Mouse (Mus musculus) embryonic facial prominence, embryonic 11.5 days (tissue): ENCODE measurements around the gene Fam213b. TPM values are rescaled to one million over a fixed set of nuclear protein-coding genes. Genes with fewer than 3 reads are reported as not detected.

Source experiments
- ATAC-seq: fragments of 200-750 bp; cut with Nextera tagmentation; replicated peaks from 2 replicates; pipeline ENCODE4 v1.8.0; 2017; ENCODE audit warnings: low read depth; ENCODE audit not compliant: insufficient number of reproducible peaks, low FRiP score, low TSS enrichment
- DNase-seq: peaks from one replicate; pipeline ENCODE4 v3.0.0-alpha.2; 2015; ENCODE audit warnings: low spot score
- H3K27ac ChIP-seq: fragments of 300-500 bp; sonication (generic); replicated peaks from 2 replicates; pipeline ENCODE4 v1.5.1; 2014; ENCODE audit warnings: mild to moderate bottlenecking, low read depth, low read length, control low read depth
- H3K27me3 ChIP-seq: fragments of 300-500 bp; sonication (generic); 2 replicates; pipeline ENCODE4 v1.6.1; 2014; ENCODE audit warnings: mild to moderate bottlenecking, low read length, moderate library complexity, mixed read lengths; ENCODE audit not compliant: control insufficient read depth, insufficient read depth
- H3K36me3 ChIP-seq: fragments of 300-500 bp; sonication (generic); replicated peaks from 2 replicates; pipeline ENCODE4 v1.6.1; 2014; ENCODE audit warnings: low read depth, mild to moderate bottlenecking, low read length, moderate library complexity, mixed read lengths; ENCODE audit not compliant: control insufficient read depth, insufficient read depth
- H3K4me1 ChIP-seq: fragments of 300-500 bp; sonication (generic); 2 replicates; pipeline ENCODE4 v1.6.1; 2014; ENCODE audit warnings: low read length, mixed read lengths; ENCODE audit not compliant: control insufficient read depth, insufficient read depth
- H3K4me2 ChIP-seq: fragments of 300-500 bp; sonication (generic); 2 replicates; pipeline ENCODE4 v1.6.1; 2014; ENCODE audit warnings: low read depth, mild to moderate bottlenecking, control low read depth, low read length, moderate library complexity
- H3K4me3 ChIP-seq: fragments of 300-500 bp; sonication (generic); 2 replicates; pipeline ENCODE4 v1.5.1; 2014; ENCODE audit warnings: low read depth, low read length, control low read depth
- H3K9ac ChIP-seq: fragments of 300-500 bp; sonication (generic); replicated peaks from 2 replicates; pipeline ENCODE4 v1.6.1; 2014; ENCODE audit warnings: mild to moderate bottlenecking, control low read depth, low read length
- H3K9me3 ChIP-seq: fragments of 300-500 bp; sonication (generic); replicated peaks from 2 replicates; pipeline ENCODE4 v1.6.1; 2016; ENCODE audit warnings: mild to moderate bottlenecking, low read length, inconsistent platforms, mixed read lengths; ENCODE audit not compliant: control insufficient read depth
- WGBS: fragments of 180-500 bp; shearing (Covaris S2); extraction: QIAGEN DNeasy Blood & Tissue Kit; methylation state at CpG from one replicate; pipeline ENCODE4 v1.1.7; 2014; 5-methylcytosine and 5-hydroxymethylcytosine counted together
- polyA plus RNA-seq: library from polyadenylated mRNA; unstranded; fragments of >200 nt; fragmentation: Nextera tagmentation; extraction: Ambion mirVana; gene quantifications from 2 replicates; pipeline ENCODE4 v1.2.1, GENCODE M21; 2014

Fam213b gene
- polyA plus RNA-seq: 45.7 and 46.9 TPM in 2 replicates

DNA sequence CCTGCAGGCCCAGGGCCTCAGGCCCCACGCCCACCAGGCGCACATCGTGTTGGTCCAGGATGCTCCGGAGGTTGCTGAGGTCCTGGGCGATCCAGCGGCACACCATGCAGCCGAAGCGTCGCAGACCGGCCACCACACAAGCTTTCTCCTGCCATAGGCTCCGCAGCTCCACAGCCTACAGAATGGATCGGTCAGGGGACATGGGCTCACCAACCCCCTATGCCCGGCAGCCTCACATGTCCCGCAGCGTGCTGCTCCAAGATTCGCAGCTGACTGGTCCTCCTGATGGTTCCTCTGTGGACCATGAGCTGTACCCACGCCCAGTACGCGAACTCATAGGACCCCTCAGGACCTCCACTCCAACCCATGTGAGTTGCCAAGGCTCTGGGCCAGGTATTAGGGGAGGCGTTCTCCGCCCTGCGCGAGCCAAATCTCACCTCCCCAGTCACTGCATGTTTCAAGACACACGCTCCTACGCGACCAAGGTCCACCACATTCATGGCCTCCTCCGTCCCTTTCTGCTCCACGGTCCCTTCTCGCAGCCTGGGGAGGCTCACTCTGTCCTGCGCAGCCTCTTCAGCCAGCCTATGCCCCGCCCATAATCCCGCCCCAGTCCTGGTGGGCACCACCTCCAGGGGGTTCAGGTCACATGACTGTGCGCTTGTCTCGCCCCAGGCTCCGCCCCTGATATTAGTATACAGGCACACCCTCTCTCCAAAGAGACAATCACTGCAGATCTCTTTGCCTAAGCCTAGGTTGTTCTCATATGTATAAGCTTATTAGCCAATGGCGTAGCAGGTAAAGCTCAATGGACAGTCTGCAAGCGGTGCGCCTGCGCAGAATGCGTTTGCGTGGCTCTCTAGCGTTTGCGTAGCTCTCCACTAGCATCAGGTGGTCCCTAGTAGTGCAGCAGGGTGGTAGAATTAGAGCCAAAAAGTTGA is at the start of gene Fam213b:
TSS of gene Fam213b (minus strand) at position 630 of the 941 bp plus-strand sequence.
- Histone ChIP-seq H3K4me1 (no peaks in the 10 kb centered on the region; the same call in 1 of the 2 replicates), H3K4me2 (peak within 1 kb of the TSS; percentile 70), H3K27me3 (no peaks in the 10 kb centered on the region), H3K27ac (no peak within 1 kb of the TSS), H3K4me3 (peak within 1 kb of the TSS; percentile 54), H3K9me3 (no peaks in the 10 kb centered on the region), H3K9ac (peak within 1 kb of the TSS; percentile 49), H3K36me3 (no peaks in the 10 kb centered on the region)
- ATAC-seq: peak; percentile 93
- DNase-seq: peak; percentile 94
- 5% methylated on average over 43 of the region's 43 CpGs for WGBS

DNA sequence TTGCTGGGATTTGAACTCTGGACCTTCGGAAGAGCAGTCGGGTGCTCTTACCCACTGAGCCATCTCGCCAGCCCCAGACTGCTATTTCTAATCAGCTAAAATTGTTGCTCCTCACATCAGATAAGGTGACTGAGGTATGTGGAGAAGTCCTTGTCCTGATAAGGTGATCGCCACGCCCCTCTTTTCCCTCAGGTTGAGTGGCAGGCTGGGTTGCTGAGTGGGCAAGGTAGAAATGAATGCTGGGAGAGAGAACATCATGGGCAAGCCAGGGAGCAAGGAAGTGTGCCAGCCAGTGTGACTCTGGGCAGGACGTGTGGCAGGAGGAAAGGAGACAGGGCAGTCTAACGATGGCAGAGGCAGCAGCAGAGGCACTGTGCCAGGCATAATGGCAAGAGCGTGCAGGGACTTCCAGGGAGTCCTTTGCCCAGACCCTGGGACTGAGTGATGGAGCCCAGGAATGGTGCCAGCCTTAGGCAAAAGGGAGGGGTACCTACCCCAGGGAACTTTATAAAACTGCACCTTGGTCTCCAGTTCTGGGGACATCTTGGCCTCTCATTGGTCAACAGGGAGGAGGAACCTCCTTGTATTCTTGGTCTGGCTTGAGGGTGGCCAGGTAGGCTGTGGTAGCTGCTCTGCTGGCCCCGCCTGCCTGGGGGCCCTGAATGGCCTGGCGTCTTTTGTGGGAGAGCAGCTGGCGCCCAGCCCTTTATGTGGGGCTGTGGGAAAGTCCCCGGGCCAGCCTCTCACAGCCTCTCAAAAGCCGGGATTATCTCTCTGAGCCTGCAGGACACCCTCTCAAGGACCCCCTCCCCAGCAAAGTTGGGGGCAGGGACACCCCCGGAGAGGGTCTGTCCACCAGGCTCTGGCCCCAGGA is 49.4 kb upstream of the Fam213b start:
- H3K27me3 ChIP-seq: peaks cover 35% of the 10 kb centered on the region
- no peaks in the 10 kb centered on the region for H3K36me3 ChIP-seq
- H3K4me2 ChIP-seq: no peak overlapping the region
- no peak for DNase-seq
- WGBS: 49% methylated on average over 14 of the region's 14 CpGs
- H3K9ac ChIP-seq: no peak overlapping the region
- no peak overlapping the region for H3K27ac ChIP-seq
- 0 out of 2 replicates have a peak, but pooled peaks have one; percentile 14 for ATAC-seq
- no peaks in the 10 kb centered on the region for H3K9me3 ChIP-seq
- peaks cover 3% of the 10 kb centered on the region; the same call in 1 of the 2 replicates for H3K4me1 ChIP-seq
- no peak overlapping the region for H3K4me3 ChIP-seq

DNA sequence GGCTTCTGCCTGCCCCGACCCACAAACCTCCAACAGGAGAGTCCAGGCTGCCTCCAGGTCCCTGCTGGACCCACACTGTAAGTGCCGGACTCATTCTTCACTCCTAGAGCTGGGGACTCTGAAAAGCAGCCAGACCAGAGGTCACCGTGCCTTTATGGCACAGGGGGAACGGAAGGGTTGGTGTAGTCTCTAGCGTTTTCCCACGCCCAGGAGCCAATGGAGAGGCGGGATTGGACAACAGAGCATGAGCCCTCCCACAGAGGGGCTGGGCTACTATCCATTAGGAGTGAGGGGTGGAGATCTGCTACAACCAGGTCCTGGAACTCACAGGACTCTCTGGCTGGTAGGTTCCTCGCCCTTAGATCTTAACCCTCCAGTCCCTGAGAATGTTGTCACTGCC is 47.4 kb upstream of the Fam213b start:
- DNase-seq (peak; percentile 85), ATAC-seq (peak; percentile 87)
- WGBS: under 1% methylated on average over 8 of the region's 8 CpGs
- no peak overlapping the region; the same call in 1 of the 2 replicates for H3K9ac ChIP-seq
- peaks cover 3% of the 10 kb centered on the region; the same call in 1 of the 2 replicates for H3K4me1 ChIP-seq
- H3K27ac ChIP-seq: no peak overlapping the region
- H3K27me3 ChIP-seq: peaks cover 19% of the 10 kb centered on the region
- no peaks in the 10 kb centered on the region for H3K9me3 ChIP-seq
- peak overlapping the region; percentile 45 for H3K4me2 ChIP-seq
- H3K4me3 ChIP-seq: peak overlapping the region; percentile 5; the same call in 1 of the 2 replicates
- no peaks in the 10 kb centered on the region for H3K36me3 ChIP-seq

DNA sequence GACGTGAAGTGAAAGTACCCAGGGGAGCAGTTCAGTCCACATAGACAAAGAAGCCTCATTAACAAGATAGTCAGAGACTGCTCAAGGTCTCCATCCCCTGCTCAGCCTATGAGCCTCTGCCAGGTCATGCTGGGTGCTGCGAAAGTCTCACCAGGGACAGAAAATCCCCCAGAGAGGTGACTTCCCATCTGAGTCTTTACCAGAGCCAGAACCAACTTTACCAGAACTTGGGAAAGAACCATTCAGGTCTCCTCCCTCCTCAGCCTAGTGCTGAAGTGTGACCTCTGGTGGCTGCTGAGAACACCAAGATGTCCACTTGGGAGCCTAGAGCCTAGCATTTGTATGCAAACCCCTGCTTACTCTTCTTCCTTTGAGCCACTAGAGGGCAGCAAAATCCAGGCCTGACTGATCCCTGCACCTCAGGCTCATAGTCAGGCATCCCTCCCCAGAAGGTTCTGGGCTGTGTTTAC is 45.2 kb upstream of the Fam213b start:
- Histone ChIP-seq H3K27me3 (peaks cover 6% of the 10 kb centered on the region; the same call in 1 of the 2 replicates), H3K27ac (no peak overlapping the region), H3K9me3 (no peaks in the 10 kb centered on the region), H3K4me3 (no peak overlapping the region), H3K9ac (no peak overlapping the region), H3K36me3 (no peaks in the 10 kb centered on the region), H3K4me2 (no peak overlapping the region), H3K4me1 (peaks cover 3% of the 10 kb centered on the region; the same call in 1 of the 2 replicates)
- ATAC-seq: no peak
- 19% methylated on average over 2 of the region's 2 CpGs for WGBS
- DNase-seq: peak; percentile 91

DNA sequence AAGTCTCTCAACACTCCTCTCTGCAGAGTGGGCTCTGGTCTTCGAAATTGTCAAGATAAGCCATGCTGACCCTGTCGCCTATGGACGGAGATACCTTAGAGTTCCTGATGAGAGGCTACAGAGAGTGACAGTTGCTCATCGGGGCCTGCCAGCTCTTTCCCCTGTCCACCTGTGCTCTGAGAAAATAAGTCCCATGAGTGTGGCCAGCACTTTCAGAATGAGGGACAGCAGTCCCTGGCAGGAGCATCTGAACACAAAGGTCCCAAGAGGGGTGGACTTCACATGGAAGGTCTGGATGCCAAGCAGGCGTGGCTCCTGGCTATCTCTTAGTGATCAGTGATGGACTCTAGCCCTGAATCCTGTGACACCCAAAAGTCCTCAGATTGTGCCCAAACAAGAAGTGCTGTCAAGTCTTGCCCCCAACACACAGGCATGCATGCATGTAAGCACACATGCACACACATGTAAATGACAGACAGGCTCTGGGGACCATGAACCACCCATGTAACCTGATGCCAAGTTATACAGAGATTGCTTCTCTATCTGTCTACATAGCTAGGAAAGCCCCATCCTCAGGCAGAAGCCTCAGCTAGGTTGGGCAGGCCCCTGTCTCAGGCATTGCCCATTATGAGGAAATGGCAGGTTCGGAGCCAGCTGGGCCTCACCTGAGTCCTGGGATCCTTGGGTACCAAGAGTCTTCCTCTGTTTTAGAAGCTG is 44.5 kb upstream of the Fam213b start:
- H3K27me3 ChIP-seq: peaks cover under 1% of the 10 kb centered on the region; the same call in 1 of the 2 replicates
- WGBS: 84% methylated on average over 6 of the region's 6 CpGs
- H3K27ac ChIP-seq: no peak overlapping the region
- DNase-seq: no peak
- H3K4me3 ChIP-seq: no peak overlapping the region
- H3K9me3 ChIP-seq: no peaks in the 10 kb centered on the region
- H3K4me2 ChIP-seq: no peak overlapping the region
- no peak for ATAC-seq
- H3K36me3 ChIP-seq: no peaks in the 10 kb centered on the region
- H3K9ac ChIP-seq: no peak overlapping the region
- H3K4me1 ChIP-seq: peaks cover 3% of the 10 kb centered on the region; the same call in 1 of the 2 replicates

DNA sequence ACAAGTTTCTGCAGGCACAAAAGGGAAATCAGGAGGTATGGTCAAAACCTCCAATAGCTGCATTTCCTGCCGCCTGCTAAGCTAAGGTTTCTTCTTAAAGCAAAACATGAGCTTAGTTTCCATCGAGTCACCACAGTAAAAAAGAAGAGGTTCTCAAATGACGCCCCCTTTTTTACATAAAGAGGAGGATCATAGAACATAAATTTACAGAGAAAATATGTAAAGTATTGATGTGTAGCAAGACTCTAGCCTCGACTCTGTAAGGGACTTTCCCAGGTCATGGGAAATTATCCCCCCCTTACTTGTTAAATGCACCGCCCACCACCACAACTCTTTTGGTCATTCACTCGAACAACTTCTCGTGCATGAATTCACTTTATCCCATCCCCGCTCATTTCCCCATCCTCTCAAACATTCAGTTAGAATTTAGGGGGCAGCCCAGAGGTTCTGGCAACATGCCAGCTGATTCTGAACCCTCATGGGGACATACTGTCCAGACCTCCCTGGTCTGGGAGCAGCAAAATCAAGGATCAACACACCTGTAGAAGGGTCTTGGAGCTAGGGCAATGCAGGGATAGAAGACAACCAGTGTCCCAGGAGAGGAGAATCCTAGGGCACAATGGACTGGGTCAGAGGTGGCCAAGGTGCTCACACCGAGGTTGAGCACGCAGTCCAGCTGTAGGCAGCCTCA is 43.8 kb upstream of the Fam213b start:
- no peak for ATAC-seq
- Histone ChIP-seq H3K4me3 (no peak overlapping the region), H3K4me2 (no peak overlapping the region), H3K36me3 (no peaks in the 10 kb centered on the region), H3K9me3 (no peaks in the 10 kb centered on the region), H3K27me3 (no peaks in the 10 kb centered on the region), H3K9ac (no peak overlapping the region), H3K27ac (no peak overlapping the region), H3K4me1 (peaks cover 3% of the 10 kb centered on the region; the same call in 1 of the 2 replicates)
- no peak for DNase-seq
- WGBS: 85% methylated on average over 10 of the region's 10 CpGs

DNA sequence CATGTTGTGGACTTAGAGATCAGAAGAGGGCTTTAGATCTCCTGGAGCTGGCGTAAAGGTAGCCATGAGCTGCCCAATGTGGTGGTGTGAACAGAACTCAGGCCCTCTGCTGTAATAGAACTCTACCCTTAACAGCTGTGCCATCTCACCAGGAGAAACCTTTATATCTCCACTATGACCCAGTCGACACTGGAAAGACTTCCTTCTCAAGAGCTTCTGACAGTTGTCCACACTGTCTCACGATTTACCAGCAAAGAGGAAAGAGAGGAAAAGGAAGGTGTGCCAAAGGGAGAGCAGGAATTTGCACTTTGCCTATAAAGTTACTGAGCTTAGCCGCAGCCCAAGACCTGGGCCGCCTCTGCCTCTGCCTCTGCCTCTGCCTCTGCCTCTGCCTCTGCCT is 42.9 kb upstream of the Fam213b start:
- Histone ChIP-seq H3K36me3 (no peaks in the 10 kb centered on the region), H3K4me3 (no peak overlapping the region), H3K4me2 (no peak overlapping the region), H3K27me3 (no peaks in the 10 kb centered on the region), H3K4me1 (peaks cover 3% of the 10 kb centered on the region; the same call in 1 of the 2 replicates), H3K27ac (no peak overlapping the region), H3K9me3 (no peaks in the 10 kb centered on the region), H3K9ac (no peak overlapping the region)
- WGBS: 94% methylated on average over 5 of the region's 5 CpGs
- ATAC-seq: no peak
- DNase-seq: no peak
